Comparison of ENCODE assay signal across 8 mouse cellular contexts in genomic region chr7:114020057-114020703, GRCm38 (mm10).
DNase-seq lines count a peak whose midpoint lies in the region; ATAC-seq lines count a peak whose summit lies in the region.

No protein-coding gene starts in this region.

- peaks cover 10% of the 10 kb centered on the region; the same call in 1 of the 2 replicates for H3K4me1 ChIP-seq in heart, embryonic 10.5 days
- H3K4me1 ChIP-seq in hindbrain, embryonic 15.5 days (replicated peaks), result peaks cover 9% of the 10 kb centered on the region; the same call in 1 of the 2 replicates
- H3K4me1 ChIP-seq in liver, embryonic 13.5 days (replicated peaks), result 0 out of 2 replicates have a peak, but pooled peaks cover 2% of the 10 kb centered on the region
- H3K4me1 ChIP-seq in neural tube, embryonic 15.5 days, result peaks cover 6% of the 10 kb centered on the region; the same call in 1 of the 2 replicates

- no peaks in the 10 kb centered on the region for H3K9me3 ChIP-seq in heart, embryonic 10.5 days
- no peaks in the 10 kb centered on the region for H3K9me3 ChIP-seq in hindbrain, embryonic 15.5 days
- no peaks in the 10 kb centered on the region for H3K9me3 ChIP-seq in liver, embryonic 13.5 days (replicated peaks)
- H3K9me3 ChIP-seq in neural tube, embryonic 15.5 days (replicated peaks), result no peaks in the 10 kb centered on the region

- DNase-seq in heart, embryonic 10.5 days (ENCODE audit: low spot score), result no peak
- no peak for DNase-seq in heart, postnatal 10 days
- DNase-seq in c-Kit-positive CD71-positive TER-119-negative erythroid progenitor cells, embryonic 14.5 days (ENCODE audit: low read depth), result peak; percentile 5
- no peak for DNase-seq in liver, embryonic 13.5 days
- no peak for DNase-seq in adrenal gland, adult (ENCODE audit: inconsistent age in 2 of 2, low spot score in 1 of 2)
- no peak for DNase-seq in gastrocnemius, adult 8-10 months (ENCODE audit: low spot score in 2 of 2)

- H3K27me3 ChIP-seq in heart, embryonic 10.5 days (ENCODE audit: insufficient read depth, poor library complexity, severe bottlenecking), result no peaks in the 10 kb centered on the region
- 0 out of 2 replicates have a peak, but pooled peaks cover 2% of the 10 kb centered on the region for H3K27me3 ChIP-seq in hindbrain, embryonic 15.5 days
- H3K27me3 ChIP-seq in liver, embryonic 13.5 days, result no peaks in the 10 kb centered on the region
- H3K27me3 ChIP-seq in neural tube, embryonic 15.5 days (replicated peaks), result no peaks in the 10 kb centered on the region

- H3K36me3 ChIP-seq in heart, embryonic 10.5 days, result peaks cover 5% of the 10 kb centered on the region; the same call in 1 of the 2 replicates
- no peaks in the 10 kb centered on the region for H3K36me3 ChIP-seq in hindbrain, embryonic 15.5 days
- no peaks in the 10 kb centered on the region for H3K36me3 ChIP-seq in liver, embryonic 13.5 days
- no peaks in the 10 kb centered on the region for H3K36me3 ChIP-seq in neural tube, embryonic 15.5 days

- ATAC-seq in hindbrain, embryonic 15.5 days (ENCODE audit: low FRiP score, low read depth), result no peak
- no peak for ATAC-seq in liver, embryonic 13.5 days (ENCODE audit: low read depth)
- ATAC-seq in neural tube, embryonic 15.5 days (ENCODE audit: low FRiP score), result peak; percentile 31; the same call in 1 of the 2 replicates

- H3K4me2 ChIP-seq in hindbrain, embryonic 15.5 days, result peak overlapping the region; percentile 61
- peak overlapping the region; percentile 67 for H3K4me2 ChIP-seq in liver, embryonic 13.5 days
- H3K4me2 ChIP-seq in neural tube, embryonic 15.5 days, result peak overlapping the region; percentile 61

- intact Hi-C loops in heart, postnatal 10 days (cut with DNase I), result loop anchor here (1.0 to 5.0 kb wide), 3 partner anchors 261 to 643 kb away; no protein-coding TSS in a partner anchor

- WGBS in heart, embryonic 10.5 days, result 9% methylated on average over 11 of the region's 11 CpGs
- WGBS in hindbrain, embryonic 15.5 days, result 3% methylated on average over 11 of the region's 11 CpGs
- WGBS in liver, embryonic 13.5 days (ENCODE audit: insufficient replicate concordance), result 7% methylated on average over 11 of the region's 11 CpGs
- WGBS in neural tube, embryonic 15.5 days, result 4% methylated on average over 11 of the region's 11 CpGs

- H3K4me3 ChIP-seq in heart, embryonic 10.5 days, result peak overlapping the region; percentile 61
- peak overlapping the region; percentile 28 for H3K4me3 ChIP-seq in hindbrain, embryonic 15.5 days
- H3K4me3 ChIP-seq in liver, embryonic 13.5 days (replicated peaks), result peak overlapping the region; percentile 58
- H3K4me3 ChIP-seq in neural tube, embryonic 15.5 days (replicated peaks), result peak overlapping the region; percentile 40

- peak overlapping the region; percentile 69; the same call in 1 of the 2 replicates for H3K27ac ChIP-seq in heart, embryonic 10.5 days
- H3K27ac ChIP-seq in hindbrain, embryonic 15.5 days (replicated peaks), result peak overlapping the region; percentile 49
- no peak overlapping the region for H3K27ac ChIP-seq in liver, embryonic 13.5 days
- peak overlapping the region; percentile 19; the same call in 1 of the 2 replicates for H3K27ac ChIP-seq in neural tube, embryonic 15.5 days (replicated peaks)

- no peak overlapping the region for H3K9ac ChIP-seq in hindbrain, embryonic 15.5 days
- peak overlapping the region; percentile 65; the same call in 1 of the 2 replicates for H3K9ac ChIP-seq in liver, embryonic 13.5 days
- no peak overlapping the region for H3K9ac ChIP-seq in neural tube, embryonic 15.5 days (replicated peaks)
